Comparison of ENCODE assay signal across 8 mouse cellular contexts in the genomic region with DNA sequence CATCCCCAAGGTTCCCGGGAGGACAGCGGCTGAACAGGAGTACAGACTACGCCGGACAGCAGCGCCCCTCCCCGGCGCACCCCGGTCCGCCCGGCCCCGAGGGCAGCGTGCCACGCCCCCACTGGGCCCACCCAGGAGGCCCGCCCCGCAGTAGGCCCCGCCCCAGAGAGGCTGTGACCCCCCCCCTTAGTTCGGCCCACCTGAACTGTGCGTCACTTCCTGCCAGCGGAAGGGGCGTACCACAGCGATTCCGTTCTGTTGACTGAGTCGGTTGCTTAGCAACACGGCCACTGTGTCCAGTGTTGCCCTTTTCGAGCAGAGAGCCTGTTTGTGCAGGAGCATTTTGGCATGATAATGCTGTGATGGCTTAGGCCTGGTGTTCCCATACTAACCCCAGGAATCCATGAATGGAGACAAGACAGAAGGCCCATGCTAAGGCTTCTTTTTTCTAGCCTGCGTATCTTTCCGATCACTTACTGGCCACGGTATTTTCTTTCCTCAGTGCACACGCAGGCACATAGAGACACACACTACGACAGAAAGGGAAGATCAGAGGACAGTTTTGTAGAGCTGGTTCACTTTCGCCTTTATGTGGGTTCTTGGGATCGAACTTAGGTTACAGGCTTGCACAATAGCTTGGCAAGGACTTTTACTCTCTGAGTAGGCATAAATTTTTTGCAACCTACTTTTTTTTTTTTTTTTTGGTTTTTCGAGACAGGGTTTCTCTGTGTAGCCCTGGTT. TPM values are rescaled to one million over a fixed set of nuclear protein-coding genes. Genes with fewer than 3 reads are reported as not detected.
DNase-seq lines count a peak whose midpoint lies in the region; ATAC-seq lines count a peak whose summit lies in the region.

Gene Fam234a, minus strand, starts transcription at position 142 of the 741 bp plus-strand sequence.

- H3K4me1 ChIP-seq in megakaryocyte, embryonic 14.5 days, result peaks cover 46% of the 10 kb centered on the region

- H3K4me3 ChIP-seq in megakaryocyte, embryonic 14.5 days (replicated peaks), result peak within 1 kb of the TSS; percentile 96

- H3K27me3 ChIP-seq in megakaryocyte, embryonic 14.5 days (replicated peaks), result no peaks in the 10 kb centered on the region

- peak; percentile 97 for DNase-seq in adrenal gland, adult 2 months
- peak; percentile 98 for DNase-seq in embryo, embryonic 11 days
- DNase-seq in gastrocnemius, postnatal 25 days, result peak; percentile 97
- peak; percentile 79 to 91 for DNase-seq in left cerebral cortex, adult 9 months (ENCODE audit: low spot score in 2 of 2)
- peak; percentile 90 to 94 for DNase-seq in right cerebral cortex, adult 2 months (ENCODE audit: low spot score in 2 of 2)
- DNase-seq in urinary bladder, postnatal 14 days (ENCODE audit: low spot score), result peak; percentile 95

- no peaks in the 10 kb centered on the region for H3K36me3 ChIP-seq in megakaryocyte, embryonic 14.5 days (replicated peaks; ENCODE audit: low read length)

- 0 out of 2 replicates have a peak, but pooled peaks cover 5% of the 10 kb centered on the region for H3K9me3 ChIP-seq in megakaryocyte, embryonic 14.5 days

- ATAC-seq in inflammation-experienced regulatory T-cells, adult 6 months, result peak; percentile 87

RNA-seq across cellular contexts. Expression of gene Fam234a, which starts in this region (rescaled TPM):
- total RNA-seq in adrenal gland, adult 2 months (2021), result 100 to 1,000 TPM; 110 to 137 TPM
- polyA plus RNA-seq in adrenal gland, adult 2 months (2012; rRNA removed), result 103 and 112 TPM in 2 replicates
- total RNA-seq in gastrocnemius, postnatal 25 days (2021), result 10 to 100 TPM; 61.0 to 71.0 TPM
- 10 to 100 TPM; 19.9 to 34.9 (median 23.7) TPM for polyA plus RNA-seq in inflammation-experienced regulatory T-cells, adult 6 months (2017; shearing (Covaris generic))
- polyA plus RNA-seq in megakaryocyte, embryonic 14.5 days (2012; ENCODE audit: insufficient read depth, low replicate concordance), result 7.0 and 8.3 TPM in 2 replicates

Comparison
In these comparisons a context has a peak if more than half of its experiments do, and no peak if none do; other contexts are left out.
1. Peak in every context shown above with its lines: DNase-seq, ATAC-seq and H3K4me3 ChIP-seq.